Mouse (Mus musculus) small intestine, adult 2 months (tissue): ENCODE measurements around the gene Hspa5.

Experiments used
- CTCF ChIP-seq: fragments of 200-500 bp; IDR thresholded peaks from 2 replicates; pipeline ENCODE4 v1.5.1; 2012; ENCODE audit warnings: low read depth, mild to moderate bottlenecking, control low read depth, inconsistent platforms, low read length, moderate library complexity, mixed read lengths; ENCODE audit not compliant: insufficient replicate concordance, insufficient read length; ENCODE audit errors: extremely low read depth
- POLR2A ChIP-seq: fragments of 200-500 bp; IDR thresholded peaks from 2 replicates; pipeline ENCODE4 v1.6.1; 2012; ENCODE audit warnings: low read depth, mild to moderate bottlenecking, control low read depth, inconsistent platforms, low read length, moderate library complexity

GRCm38 (mm10) chr2:34727045-34727728 lies 44.6 kb upstream of the Hspa5 start:
- TF ChIP-seq CTCF (no peak), POLR2A (no peak)
